Mouse (Mus musculus): ENCODE results near the gene Foxp1.

GRCm38 (mm10) chr6:99201271-99201705, 321.2 kb downstream of the Foxp1 start:
- TF ChIP-seq CTCF (IDR thresholded peaks at IDR 0.05; ENCODE audit: low read depth, low read length) (no peak), GATA2 (IDR thresholded peaks at IDR 0.05; ENCODE audit: borderline replicate concordance, low read depth, low read length) (no peak), GATA1 (IDR thresholded peaks at IDR 0.05; ENCODE audit: borderline replicate concordance, low read length) (no peak)

Measured in G1E (cell line).